Mouse (Mus musculus) spleen, postnatal 4 days (tissue): ENCODE results near the gene Cpa1.

Source experiments
- DNase-seq, 2 experiments: peaks; one replicate each; pipeline ENCODE4 v3.0.0; 2022; ENCODE audit warnings: low spot score in 2 of 2

Gene Cpa1

GRCm38 (mm10) chr6:30638674-30639268 is at the start of gene Cpa1:
TSS of gene Cpa1 (plus strand) at chr6:30639218.
- no peak for DNase-seq

GRCm38 (mm10) chr6:30589819-30590218 is 49.2 kb upstream of the Cpa1 start:
- no peak for DNase-seq

- no peak for DNase-seq
These were observed 47.1 kb upstream of the Cpa1 start for GRCm38 (mm10) chr6:30591851-30592404.

GRCm38 (mm10) chr6:30592417-30592974 is 46.5 kb upstream of the Cpa1 start:
- DNase-seq: no peak

- DNase-seq: no peak
These were observed 44.7 kb upstream of the Cpa1 start for GRCm38 (mm10) chr6:30594364-30594763.

GRCm38 (mm10) chr6:30596230-30596898 is 42.7 kb upstream of the Cpa1 start:
- DNase-seq: no peak

GRCm38 (mm10) chr6:30600033-30600432 is 39.0 kb upstream of the Cpa1 start:
- no peak for DNase-seq

GRCm38 (mm10) chr6:30600995-30601394 is 38.0 kb upstream of the Cpa1 start:
- no peak for DNase-seq

- DNase-seq: no peak
These were observed 34.6 kb upstream of the Cpa1 start for GRCm38 (mm10) chr6:30604342-30604867.

GRCm38 (mm10) chr6:30605111-30605510 is 33.9 kb upstream of the Cpa1 start:
- no peak for DNase-seq

GRCm38 (mm10) chr6:30605672-30606071 is 33.3 kb upstream of the Cpa1 start:
- no peak for DNase-seq

- DNase-seq: no peak
These were observed 28.3 kb upstream of the Cpa1 start, which contains the start of gene Cpa5 for GRCm38 (mm10) chr6:30610710-30611109. TSS of gene Cpa5 (plus strand) at chr6:30611010.

- no peak for DNase-seq
These were observed 27.8 kb upstream of the Cpa1 start for GRCm38 (mm10) chr6:30611212-30611611.

GRCm38 (mm10) chr6:30614251-30614650 is 24.8 kb upstream of the Cpa1 start:
- DNase-seq: no peak

GRCm38 (mm10) chr6:30615741-30616140 is 23.3 kb upstream of the Cpa1 start:
- DNase-seq: no peak

GRCm38 (mm10) chr6:30616491-30616941 is 22.5 kb upstream of the Cpa1 start:
- DNase-seq: no peak

- DNase-seq: no peak
These were observed 21.7 kb upstream of the Cpa1 start for GRCm38 (mm10) chr6:30617020-30617958.

- no peak for DNase-seq
These were observed 20.9 kb upstream of the Cpa1 start for GRCm38 (mm10) chr6:30617959-30618590.

- no peak for DNase-seq
These were observed 20.3 kb upstream of the Cpa1 start for GRCm38 (mm10) chr6:30618735-30619134.

GRCm38 (mm10) chr6:30619606-30620005 is 19.4 kb upstream of the Cpa1 start:
- DNase-seq: no peak

- no peak for DNase-seq
These were observed 18.4 kb upstream of the Cpa1 start for GRCm38 (mm10) chr6:30620591-30620990.
